Mouse (Mus musculus): Measurements from ENCODE around the gene Ifrd1.

GRCm38 (mm10) chr12:40258462-40259000 is 10.2 kb upstream of the Ifrd1 start:
- TF ChIP-seq EP300 (optimal IDR thresholded peaks at IDR 0.05) (no peak), CTCF (IDR thresholded peaks at IDR 0.05; ENCODE audit: low read depth) (no peak)
